Mouse (Mus musculus) kidney, postnatal 0 days (tissue): ENCODE results near the gene Stam2. TPM values are rescaled to one million over a fixed set of nuclear protein-coding genes. Genes with fewer than 3 reads are reported as not detected.

Experiments
- ATAC-seq: fragments of 200-750 bp; cut with Nextera tagmentation; replicated peaks from 2 replicates; pipeline ENCODE4 v1.8.0; 2017; ENCODE audit warnings: low read depth, moderate number of reproducible peaks, moderate TSS enrichment, moderate library complexity; ENCODE audit not compliant: low FRiP score
- DNase-seq: peaks from one replicate; pipeline ENCODE4 v3.0.0-alpha.2; 2016; ENCODE audit warnings: low spot score
- H3K27ac ChIP-seq: fragments of 300-500 bp; sonication (generic); 2 replicates; pipeline ENCODE4 v1.5.1; 2014; ENCODE audit warnings: mild to moderate bottlenecking
- H3K27me3 ChIP-seq: fragments of 300-500 bp; sonication (generic); 2 replicates; pipeline ENCODE4 v1.6.1; 2014; ENCODE audit warnings: low read length, mixed read lengths; ENCODE audit not compliant: insufficient read depth
- H3K36me3 ChIP-seq: fragments of 300-500 bp; sonication (generic); 2 replicates; pipeline ENCODE4 v1.6.1; 2014; ENCODE audit warnings: low read length, mixed read lengths; ENCODE audit not compliant: insufficient read depth
- H3K4me1 ChIP-seq: fragments of 300-500 bp; sonication (generic); replicated peaks from 2 replicates; pipeline ENCODE4 v1.6.1; 2014; ENCODE audit warnings: antibody characterized with exemption, low read length, mixed read lengths; ENCODE audit not compliant: insufficient read depth
- H3K4me2 ChIP-seq: fragments of 300-500 bp; sonication (generic); 2 replicates; pipeline ENCODE4 v1.6.1; 2014; ENCODE audit warnings: mild to moderate bottlenecking, low read length, moderate library complexity, mixed read lengths
- H3K4me3 ChIP-seq: fragments of 300-500 bp; sonication (generic); replicated peaks from 2 replicates; pipeline ENCODE4 v1.5.1; 2014; ENCODE audit warnings: low read depth, low read length
- H3K9ac ChIP-seq: fragments of 300-500 bp; sonication (generic); 2 replicates; pipeline ENCODE4 v1.6.1; 2014; ENCODE audit warnings: low read depth, low read length
- H3K9me3 ChIP-seq: fragments of 300-500 bp; sonication (generic); replicated peaks from 2 replicates; pipeline ENCODE4 v1.6.1; 2016; ENCODE audit warnings: low read length, inconsistent platforms, mixed read lengths
- CTCF ChIP-seq: IDR thresholded peaks from 2 replicates; pipeline ENCODE4 v1.5.1; 2016; ENCODE audit warnings: antibody characterized with exemption, low read depth, mild to moderate bottlenecking, moderate library complexity
- WGBS: fragments of 180-500 bp; shearing (Covaris S2); extraction: QIAGEN DNeasy Blood & Tissue Kit; methylation state at CpG from one replicate; pipeline ENCODE4 v1.1.7; 2014; 5-methylcytosine and 5-hydroxymethylcytosine counted together
- polyA plus RNA-seq: library from polyadenylated mRNA; unstranded; fragments of >200 nt; fragmentation: Nextera tagmentation; extraction: Ambion mirVana; gene quantifications from 2 replicates; pipeline ENCODE4 v1.2.1, GENCODE M21; 2015

Stam2 gene
- polyA plus RNA-seq, 1 experiment from 2014 or later: 29.8 TPM

DNA sequence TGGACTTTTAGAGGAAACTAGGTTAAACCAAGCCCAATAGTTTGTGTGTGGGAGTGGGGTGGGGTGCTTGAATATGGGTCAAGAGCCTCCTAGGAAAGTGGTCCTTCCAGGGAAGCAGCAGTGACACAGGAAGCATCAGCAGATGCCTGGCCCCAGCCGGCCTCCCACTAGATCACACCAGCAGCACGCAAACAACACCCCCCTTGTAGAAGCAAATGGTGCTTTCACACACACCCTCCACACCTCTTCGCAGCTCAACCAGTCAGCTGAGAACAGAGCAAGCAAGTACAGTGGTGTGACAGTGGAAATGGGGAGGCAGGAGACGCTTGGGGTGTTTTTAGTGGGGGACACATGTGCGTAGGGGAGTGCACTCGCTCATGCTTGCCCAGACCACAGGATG, 98.4 kb downstream of the Stam2 start:
- no peak for DNase-seq
- Histone ChIP-seq H3K4me2 (no peak overlapping the region), H3K9me3 (no peaks in the 10 kb centered on the region), H3K36me3 (no peaks in the 10 kb centered on the region), H3K27me3 (no peaks in the 10 kb centered on the region), H3K4me1 (no peaks in the 10 kb centered on the region), H3K9ac (no peak overlapping the region), H3K27ac (no peak overlapping the region), H3K4me3 (no peak overlapping the region)
- ATAC-seq: no peak
- no peak for TF ChIP-seq CTCF
- 59% methylated on average over 6 of the region's 6 CpGs for WGBS

Other genes with a start within 250 kb of the Stam2 start
- 1.4 and 2.0 TPM in 2 replicates for gene Cacnb4, start 65.5 kb downstream of the Stam2 start, polyA plus RNA-seq
- 8.0 and 8.5 TPM in 2 replicates for gene Fmnl2, start 115.6 kb upstream of the Stam2 start, polyA plus RNA-seq